Mouse (Mus musculus) common myeloid progenitor, adult 5-6 weeks (primary cell): Measurements from ENCODE around the gene Zdhhc14. TPM values are rescaled to one million over a fixed set of nuclear protein-coding genes. Genes with fewer than 3 reads are reported as not detected.

ENCODE experiments used
- ATAC-seq: replicated peaks from 2 replicates; pipeline ENCODE4 v1.8.0; 2016; ENCODE audit warnings: low read depth, mild to moderate bottlenecking, moderate TSS enrichment, inconsistent platforms; ENCODE audit not compliant: poor library complexity, severe bottlenecking
- total RNA-seq: library from RNA; stranded (forward); fragments of 200-1000, 187-1606 nt; gene quantifications from 2 replicates; pipeline ENCODE4 v1.2.3, GENCODE M21; 2017

The Zdhhc14 gene
- total RNA-seq, 1 experiment from 2014 or later, result 5.5 TPM

DNA sequence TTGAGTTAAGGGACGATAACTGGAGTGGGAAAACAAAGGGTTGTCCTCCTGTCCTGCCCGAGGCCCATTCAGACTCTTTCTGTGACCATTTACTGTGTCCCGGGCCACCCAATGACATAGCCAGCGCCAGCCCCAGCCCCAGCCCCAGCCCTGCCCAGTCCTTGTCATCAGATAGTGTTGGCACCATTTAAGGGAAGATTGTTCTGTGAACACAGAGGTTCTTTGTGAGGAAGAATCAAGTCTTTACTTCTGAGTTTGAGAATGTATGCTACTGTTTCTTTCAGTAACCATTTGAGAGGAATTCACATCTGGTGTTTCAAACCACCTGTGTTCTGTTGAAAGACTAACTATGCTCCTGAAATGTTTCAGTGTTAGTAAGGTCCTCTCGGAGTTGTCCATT is 219.5 kb downstream of the Zdhhc14 start:
- no peak for ATAC-seq

DNA sequence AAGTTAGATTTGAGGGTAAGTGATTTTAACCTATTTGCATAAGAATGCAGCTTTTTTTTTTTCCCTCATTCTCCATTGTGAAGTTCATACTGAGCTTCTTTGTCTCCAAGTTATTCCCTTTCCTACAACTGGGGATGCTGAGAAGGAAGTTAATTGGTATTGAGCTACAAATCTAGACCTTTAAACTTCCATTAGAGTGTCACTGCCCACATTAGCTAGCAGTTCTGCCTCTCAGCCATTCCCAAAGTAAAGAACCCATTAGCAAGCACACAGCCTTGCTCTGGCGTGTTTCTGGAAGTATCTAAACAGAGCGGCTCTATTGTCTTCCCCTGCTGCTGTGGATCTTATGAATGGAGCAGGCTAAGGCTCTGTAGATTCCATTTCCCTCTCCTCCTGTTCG is 220.8 kb downstream of the Zdhhc14 start:
- ATAC-seq, result no peak

- ATAC-seq, result peak; percentile 75
Observed at GRCm38 (mm10) chr17:5716912-5717311, 224.6 kb downstream of the Zdhhc14 start.

- ATAC-seq, result no peak
Observed at GRCm38 (mm10) chr17:5718768-5719387, 226.5 kb downstream of the Zdhhc14 start.

DNA sequence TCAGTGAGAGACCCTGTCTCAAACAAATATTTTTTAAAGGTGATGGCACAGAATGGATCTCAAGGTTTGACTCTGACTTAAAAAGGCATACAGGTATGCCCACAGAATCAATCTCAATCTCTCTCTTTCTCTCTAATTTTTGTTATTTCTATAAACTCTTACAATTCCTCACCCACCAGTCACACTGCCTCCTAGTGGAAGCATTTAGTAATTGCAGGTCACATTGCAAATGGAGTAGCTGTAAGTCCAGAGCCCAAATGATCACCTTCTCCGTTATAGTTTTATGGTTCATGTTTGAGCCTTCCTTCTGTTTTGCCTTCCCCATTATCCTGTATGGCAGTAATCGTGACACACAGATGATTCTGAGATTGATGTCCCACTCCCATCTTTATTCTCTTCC is 230.4 kb downstream of the Zdhhc14 start:
- ATAC-seq, result no peak

DNA sequence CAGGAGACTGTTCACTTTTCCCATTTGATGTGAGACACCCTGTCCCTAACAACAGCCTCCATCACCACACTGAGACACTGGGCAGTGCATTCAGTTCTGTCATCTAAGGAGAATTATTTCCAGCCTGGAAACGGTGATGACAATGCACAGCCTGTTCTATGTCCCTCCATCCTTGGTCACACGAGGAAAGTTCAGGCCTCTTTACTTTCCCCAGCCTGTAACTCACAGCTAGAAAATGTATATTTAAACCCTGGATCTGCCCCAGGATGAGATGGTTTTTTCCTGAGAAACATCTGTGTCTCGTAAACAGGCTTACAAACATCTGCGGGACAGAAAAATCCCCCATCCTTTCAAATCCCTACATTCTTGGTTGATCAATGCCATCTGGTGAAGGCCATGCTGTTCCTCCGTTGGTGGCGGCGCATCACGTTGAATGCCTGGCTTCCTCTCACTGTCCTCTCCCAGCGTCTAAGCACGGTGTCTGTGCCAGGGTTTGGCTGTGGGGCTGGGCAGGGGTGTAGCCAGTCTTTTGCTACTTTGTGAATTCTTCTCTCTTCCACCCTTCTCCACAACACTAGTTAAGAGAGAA is 231.3 kb downstream of the Zdhhc14 start:
- ATAC-seq, result no peak

DNA sequence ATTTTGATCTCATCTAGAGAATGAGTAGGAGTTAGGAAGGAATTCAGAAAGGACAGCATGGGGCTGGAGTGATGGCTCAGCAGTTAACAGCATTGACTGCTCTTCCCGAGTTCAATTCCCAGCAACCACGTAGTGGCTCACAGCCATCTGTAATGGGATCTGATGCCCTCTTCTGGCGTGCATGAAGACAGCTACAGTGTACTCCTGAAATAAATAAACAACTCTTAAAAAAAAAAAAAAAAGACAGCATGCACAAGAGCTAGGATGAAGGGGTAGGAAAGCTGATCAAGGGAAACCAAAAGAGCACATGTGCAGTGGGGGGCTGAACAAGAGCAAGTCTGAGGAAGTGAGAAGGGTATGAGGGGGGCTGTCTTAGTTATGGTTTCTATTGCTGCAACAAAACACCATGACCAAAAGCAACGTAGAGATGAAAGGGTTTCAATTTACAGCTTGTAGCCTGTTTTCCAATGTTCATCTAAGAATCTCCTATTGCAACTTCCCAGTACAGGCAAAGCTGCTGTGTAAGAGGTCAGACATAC is 237.3 kb downstream of the Zdhhc14 start:
- ATAC-seq, result no peak

GRCm38 (mm10) chr17:5730538-5730937 is 238.2 kb downstream of the Zdhhc14 start:
- ATAC-seq, result peak; percentile 90

- peak; percentile 55 for ATAC-seq
Observed at GRCm38 (mm10) chr17:5733400-5733799, 241.0 kb downstream of the Zdhhc14 start.

- ATAC-seq, result no peak
Observed at GRCm38 (mm10) chr17:5741061-5741460, 248.7 kb downstream of the Zdhhc14 start.

DNA sequence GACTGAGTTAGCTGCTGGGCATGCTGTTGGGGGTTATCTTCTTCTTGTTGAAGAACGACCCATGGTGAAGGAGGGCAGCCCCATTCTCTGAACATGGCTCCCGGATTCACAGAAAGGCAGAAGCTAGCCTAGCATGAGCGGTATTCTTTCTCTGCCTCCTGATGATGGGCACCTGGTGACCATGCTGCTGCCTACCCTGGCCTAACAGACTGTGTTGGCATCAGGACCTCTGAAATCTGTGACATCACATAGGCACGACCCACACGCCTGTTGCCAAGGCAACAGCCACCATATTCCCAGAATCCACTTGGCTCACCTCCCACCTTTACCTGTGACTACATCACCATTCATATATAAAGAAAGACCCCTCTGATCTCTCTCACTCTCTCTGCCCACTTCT is 251.7 kb downstream of the Zdhhc14 start:
- ATAC-seq, result no peak

DNA sequence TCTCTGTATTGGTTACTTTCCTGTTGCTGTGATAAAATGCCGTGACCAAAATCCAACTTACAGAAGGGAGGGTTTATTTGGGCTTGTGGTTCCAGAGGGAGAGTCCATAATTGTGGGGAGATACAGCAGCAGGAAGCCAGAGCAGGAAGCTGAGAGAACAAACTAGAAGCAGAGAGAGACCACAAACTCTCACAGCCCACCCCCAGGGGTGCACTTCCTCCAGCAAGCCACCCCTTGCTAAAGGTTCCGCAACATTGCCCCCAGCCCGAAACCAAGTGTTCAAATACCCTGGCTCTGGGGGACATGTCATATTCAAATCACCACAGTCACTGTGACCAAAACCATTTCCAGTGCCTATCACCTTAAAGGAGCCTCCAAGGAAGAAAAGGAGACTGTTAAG is 254.0 kb downstream of the Zdhhc14 start:
- ATAC-seq, result no peak

- ATAC-seq, result no peak
Observed at GRCm38 (mm10) chr17:5747539-5748500, 255.5 kb downstream of the Zdhhc14 start.

GRCm38 (mm10) chr17:5748501-5748894 is 256.1 kb downstream of the Zdhhc14 start:
- peak; percentile 23; the same call in 1 of the 2 replicates for ATAC-seq

- ATAC-seq, result no peak
Observed at GRCm38 (mm10) chr17:5750278-5750677, 257.9 kb downstream of the Zdhhc14 start.

- ATAC-seq, result no peak
Observed at GRCm38 (mm10) chr17:5751066-5751465, 258.7 kb downstream of the Zdhhc14 start.

DNA sequence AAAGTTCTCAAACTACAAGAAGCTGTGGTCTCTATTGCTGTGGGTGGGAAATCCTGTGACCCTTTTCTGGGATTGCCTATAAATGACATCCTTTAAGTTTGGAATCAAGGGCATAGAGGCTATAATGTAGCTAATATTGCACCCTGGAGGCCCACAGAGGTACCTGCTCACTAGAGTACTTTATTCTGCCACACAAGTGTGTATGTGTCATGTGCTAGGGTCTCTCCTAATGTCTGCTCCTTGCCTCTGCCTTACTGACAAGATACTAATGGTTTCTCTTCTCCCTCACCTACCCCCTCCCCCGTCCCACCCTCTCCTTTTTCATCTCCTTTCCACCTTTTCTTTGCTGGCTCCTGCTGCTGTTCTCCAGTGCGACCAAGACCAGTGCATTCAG is 260.0 kb downstream of the Zdhhc14 start:
- ATAC-seq, result no peak

- peak; percentile 59 for ATAC-seq
Observed at GRCm38 (mm10) chr17:5752716-5753585, 260.6 kb downstream of the Zdhhc14 start.

GRCm38 (mm10) chr17:5755489-5755888 is 263.1 kb downstream of the Zdhhc14 start:
- ATAC-seq, result no peak

- ATAC-seq, result no peak
Observed at GRCm38 (mm10) chr17:5756065-5756464, 263.7 kb downstream of the Zdhhc14 start.
